Mouse (Mus musculus) layer of hippocampus, adult 8-10 months (tissue): Measurements from ENCODE around the gene Rxfp1. TPM values are rescaled to one million over a fixed set of nuclear protein-coding genes. Genes with fewer than 3 reads are reported as not detected.
"Not testable (repeated sequence)": the region's sequence is repeated elsewhere in the genome, so short reads cannot be mapped to it uniquely, and the experiment has no call there.

Experiments used
- DNase-seq, 2 experiments: peaks; one replicate each; pipeline ENCODE4 v3.0.0; 2022; ENCODE audit warnings: low spot score in 2 of 2
- total RNA-seq, 4 experiments: library from RNA; stranded (reverse); gene quantifications; 2 replicates each; pipeline ENCODE4 v1.2.4; 2022

The Rxfp1 gene
- total RNA-seq: 10 to 100 TPM; 12.9 to 18.6 (median 14.9) TPM

DNA sequence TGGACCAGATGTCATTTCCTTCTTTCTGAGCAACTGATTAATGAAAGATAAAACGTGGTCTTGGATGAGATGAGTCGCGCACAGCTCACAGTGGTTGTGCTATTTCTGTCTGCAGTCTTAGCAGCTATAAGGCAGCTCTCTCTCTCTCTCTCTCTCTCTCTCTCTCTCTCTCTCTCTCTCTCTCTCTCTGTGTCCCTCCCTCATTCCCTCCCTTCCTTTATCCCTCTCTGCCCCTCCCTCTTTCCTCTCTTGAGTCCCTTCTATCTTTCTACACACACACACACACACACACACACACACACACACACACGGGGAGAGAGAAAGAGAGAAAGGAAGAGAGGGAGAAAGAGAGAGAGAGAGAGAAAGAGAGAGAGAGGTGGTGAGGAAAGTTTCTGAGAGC lies at the start of gene Rxfp1:
TSS of gene Rxfp1 (minus strand) at position 101 of the 400 bp plus-strand sequence.
- no peak for DNase-seq

DNA sequence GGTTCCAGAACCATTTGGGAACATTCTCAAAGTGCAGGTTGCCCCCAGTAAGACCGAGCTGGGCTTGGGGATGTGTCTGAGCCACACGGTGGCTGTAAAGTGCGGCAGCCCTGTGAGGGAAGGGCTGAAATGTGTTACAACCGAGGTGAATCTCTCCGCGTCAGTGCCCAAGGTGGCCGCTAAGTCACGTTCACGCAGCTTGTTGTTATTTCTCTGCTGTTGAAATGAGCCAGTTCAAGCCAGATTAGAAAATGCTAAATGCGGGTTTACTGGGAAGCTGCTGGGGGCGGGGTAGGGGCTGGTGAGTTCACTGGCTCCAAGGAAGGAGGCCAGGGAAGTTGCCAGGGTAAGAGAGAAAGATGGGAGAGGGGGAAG lies 46.7 kb upstream of the Rxfp1 start:
- DNase-seq: no peak

DNA sequence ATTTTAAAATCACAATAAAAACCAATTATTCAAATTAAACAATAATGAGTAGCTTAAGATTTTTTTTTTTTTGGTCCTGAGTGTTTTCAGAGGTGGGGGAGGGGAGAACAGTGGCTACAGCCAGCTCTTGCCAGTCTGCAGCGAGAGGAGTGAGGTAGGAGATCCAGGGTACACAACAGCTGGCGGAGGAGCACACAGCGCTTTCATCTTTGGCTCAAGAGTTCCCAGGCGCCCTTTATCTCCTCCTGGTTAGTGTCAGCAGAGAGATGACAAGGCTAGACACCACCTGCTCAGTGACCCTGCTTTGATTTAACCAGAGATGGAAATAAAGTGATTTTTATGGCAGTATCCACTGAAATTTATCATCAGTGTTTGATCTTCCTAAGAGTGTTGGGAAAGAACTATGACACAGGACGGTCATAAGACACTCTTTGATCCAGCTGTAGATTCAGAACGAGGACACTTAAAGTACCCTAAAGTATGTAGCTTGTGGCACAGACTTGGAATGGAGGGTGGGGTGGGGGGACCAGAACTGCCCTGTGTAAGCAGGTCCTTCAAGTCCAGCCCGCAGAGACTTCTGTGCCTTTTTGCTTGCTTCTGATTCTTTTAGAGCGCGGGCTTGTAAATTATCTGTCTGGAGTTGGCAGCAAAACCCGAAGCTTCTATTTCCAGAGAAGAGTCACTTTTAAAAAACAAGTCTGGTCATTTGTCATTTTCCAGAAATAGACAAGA lies 46.1 kb upstream of the Rxfp1 start:
- no peak for DNase-seq

DNA sequence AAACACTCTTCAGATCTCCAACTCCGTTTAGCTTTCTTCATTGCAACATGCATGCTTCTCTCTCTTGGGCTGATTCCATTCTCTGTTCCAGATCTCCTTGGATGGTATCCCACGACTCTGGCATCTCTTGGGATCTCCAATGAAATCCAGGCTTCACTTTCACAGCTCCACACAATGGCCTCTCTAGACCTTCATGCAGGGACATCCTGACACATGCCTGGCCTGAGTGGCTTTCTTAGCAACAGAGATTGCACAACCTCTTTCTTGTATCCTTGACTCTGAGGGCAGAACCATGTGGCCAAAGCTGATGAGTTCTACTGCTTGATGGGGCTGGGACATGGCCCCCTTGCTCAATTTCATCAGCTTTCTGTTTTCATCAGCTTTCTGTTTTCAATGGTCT lies 35.0 kb upstream of the Rxfp1 start:
- no peak for DNase-seq

DNA sequence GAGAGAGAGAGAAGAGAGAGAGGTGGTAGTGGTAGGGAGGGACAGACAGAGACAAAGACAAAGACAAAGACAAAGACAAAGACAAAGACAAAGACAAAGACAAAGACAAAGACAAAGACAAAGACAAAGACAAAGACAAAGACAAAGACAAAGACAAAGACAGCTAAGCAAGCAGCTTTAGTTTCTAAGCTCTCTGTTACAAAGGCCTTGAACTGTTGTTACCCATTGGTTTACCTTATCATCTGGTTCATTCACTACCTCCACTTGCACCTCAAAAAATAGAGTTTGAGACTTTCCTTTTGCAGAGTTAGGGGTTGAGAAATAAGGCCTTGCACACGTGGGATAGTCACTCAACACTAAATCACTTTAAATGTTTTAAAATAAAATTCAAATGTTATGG lies 16.1 kb upstream of the Rxfp1 start:
- no peak for DNase-seq

DNA sequence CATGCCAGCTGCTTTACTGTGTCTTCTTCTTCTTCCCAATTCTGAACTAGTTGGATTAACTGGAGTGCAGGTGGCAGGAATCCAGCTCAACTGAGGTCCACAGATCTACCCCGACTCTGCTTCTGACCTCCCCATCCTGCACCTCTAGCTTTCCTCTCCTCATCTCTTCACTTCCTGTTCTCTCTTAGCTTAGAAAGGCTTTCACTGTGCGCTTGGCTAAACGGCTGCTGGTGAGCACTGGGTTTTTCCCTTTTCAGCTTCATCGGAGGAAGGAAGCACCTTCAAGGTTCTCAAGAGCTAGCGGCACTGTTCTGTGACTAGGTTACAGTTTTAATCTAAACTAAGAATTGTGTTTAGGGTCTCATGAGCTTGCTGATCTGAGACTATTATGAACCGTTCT lies 8.9 kb upstream of the Rxfp1 start:
- DNase-seq: no peak

DNA sequence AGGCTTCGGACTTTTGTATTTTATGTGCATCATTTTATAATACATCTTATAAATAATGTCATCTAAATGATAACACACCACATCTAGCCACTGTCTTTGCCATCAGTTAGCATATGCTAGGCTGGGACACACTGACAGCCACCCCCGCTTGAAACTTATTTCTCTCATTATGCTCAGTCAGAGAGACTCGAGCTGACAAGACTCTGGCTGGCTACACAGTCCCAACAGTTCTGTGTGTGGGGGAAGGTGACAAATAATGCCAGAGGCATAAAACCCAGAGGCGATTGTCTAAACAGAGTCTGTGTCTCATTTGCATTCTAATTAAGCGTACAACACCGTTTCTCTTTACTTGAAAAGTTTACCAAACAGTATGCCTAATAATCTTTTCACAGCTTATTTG lies 7.4 kb upstream of the Rxfp1 start:
- DNase-seq: peak; percentile 29 to 40

DNA sequence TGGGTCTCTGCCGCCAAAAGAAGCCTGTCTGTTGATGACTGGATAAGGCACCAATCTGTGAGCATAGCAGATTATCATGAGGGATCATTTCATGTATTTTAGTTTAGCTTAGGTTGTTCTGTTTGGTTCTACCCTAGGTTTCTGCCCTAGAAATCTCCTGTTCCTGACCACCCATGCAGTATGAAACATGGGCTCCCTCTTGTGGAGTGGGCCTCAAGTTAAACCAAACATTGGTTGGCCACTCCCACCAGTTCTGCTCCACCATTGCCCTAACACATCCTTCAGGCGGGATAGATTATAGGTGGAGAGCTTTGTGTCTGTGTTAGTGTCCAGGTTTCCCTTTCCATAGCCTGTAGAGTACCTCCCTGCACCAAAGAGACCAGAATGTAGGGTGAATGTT lies 6.7 kb upstream of the Rxfp1 start:
- peak in 1 of 2 experiments; percentile 14 for DNase-seq

DNA sequence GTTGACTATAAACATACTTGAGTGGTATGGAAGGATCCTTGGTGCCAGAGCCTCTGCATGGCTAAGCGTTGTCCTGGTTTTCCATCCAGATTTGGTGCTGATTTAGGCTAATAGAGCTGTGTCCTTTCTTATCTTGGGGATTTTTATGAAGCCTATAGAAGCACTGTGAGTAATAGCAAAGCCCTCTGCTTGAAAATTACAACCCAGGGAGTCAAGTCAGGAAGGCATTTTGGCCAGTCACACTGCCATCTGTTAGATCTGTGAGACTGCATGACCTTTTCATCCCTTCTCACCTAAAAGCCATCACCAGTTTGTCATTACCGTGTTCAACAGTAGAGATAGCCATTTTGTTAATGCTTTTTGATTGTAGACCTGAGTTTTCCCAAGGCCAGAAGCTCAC lies 2.7 kb upstream of the Rxfp1 start:
- no peak for DNase-seq

DNA sequence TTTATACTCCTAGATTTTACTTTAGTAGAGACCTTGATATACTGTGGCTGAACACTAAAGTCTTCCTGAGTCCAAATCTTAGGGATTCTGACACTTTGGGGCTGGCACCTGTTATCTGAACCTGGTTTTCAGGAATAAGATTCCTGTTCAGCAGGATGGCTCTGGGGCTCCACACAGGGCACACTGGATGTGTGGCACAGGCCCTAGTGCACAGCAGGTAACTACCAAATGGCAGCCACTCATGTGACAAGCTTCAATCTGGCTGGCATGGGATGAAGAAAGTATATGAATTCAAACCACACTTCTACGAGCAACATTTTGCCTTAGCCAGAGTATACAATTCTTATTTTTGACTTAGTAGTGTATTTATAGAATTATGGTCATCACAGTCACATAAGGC lies 771 bp upstream of the Rxfp1 start:
- DNase-seq: no peak

DNA sequence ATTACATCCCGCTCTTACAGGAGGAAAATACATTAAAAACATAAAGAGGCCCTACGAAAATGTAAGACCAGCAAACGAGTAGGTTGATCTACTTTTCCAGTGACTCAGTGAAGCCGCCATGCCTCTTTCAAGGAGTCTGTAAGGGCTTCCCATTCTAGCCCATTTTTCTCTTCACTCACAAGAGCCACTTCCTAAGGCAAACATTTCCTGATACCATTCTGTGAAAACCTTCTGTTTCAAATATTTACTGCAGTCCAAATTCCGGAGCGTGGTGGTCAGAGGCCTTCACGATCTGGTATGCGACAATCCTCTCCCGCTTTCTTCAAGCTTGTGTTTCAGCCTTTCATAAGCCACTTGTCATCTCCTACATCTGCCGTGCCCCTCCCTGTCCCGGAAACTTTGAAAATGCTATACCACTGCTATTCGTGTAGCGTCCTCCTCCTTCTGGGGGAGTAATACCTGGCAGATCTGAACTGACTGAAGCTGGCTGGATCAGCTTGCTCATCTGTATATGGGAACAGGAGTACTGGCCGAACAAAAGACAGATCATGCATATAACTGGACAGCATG lies 11.1 kb downstream of the Rxfp1 start:
- no peak for DNase-seq

DNA sequence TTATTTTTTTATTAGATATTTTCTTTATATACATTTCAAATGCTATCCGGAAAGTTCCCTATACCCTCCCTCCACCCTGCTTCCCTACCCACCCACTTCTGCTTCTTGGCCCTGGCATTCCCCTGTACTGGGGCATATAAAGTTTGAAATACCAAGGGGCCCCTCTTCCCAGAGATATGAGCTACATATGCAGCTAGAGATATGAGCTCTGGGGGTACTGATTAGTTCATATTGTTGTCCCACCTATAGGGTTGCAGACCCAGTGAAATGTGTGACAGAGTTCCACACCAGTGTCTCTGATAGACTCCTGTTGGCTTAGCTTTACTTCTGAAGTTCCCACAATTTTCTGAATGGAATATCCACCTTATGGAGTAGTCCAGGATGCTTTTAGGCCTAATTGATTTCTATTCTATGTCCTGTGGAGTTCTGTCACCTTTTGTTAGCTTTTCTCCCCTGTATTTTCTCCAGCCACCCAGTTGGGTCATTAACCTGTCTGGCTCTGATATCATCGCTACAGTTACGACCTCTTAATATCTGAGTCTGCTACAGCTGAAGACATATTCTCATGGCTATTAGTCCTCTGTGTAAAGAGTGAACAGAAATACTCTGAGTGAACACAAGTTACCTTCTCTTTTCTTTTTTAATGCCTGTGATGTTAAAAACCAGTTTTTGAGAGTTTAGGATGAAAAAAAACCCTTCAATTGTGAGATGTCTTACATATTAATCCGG lies 16.8 kb downstream of the Rxfp1 start:
- DNase-seq: no peak

DNA sequence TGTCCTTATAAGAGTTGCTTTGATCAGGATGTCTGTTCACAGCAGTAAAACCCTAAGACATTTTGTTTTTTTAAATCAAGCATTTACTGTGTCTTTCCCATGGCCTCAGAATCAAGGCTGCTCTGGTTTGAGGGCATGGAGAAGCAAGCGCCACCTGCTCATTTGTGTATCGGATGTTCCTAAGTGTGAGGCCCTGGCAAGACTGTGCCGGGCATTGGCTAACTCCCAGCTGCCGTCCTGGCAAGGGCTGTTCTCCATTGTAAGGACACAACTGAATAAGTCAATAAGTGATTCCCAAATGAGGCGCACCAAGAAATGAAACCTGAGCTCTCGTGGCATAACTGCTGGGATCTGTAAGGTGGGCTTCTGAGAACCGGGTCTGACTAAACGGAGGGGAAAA lies 31.2 kb downstream of the Rxfp1 start:
- no peak for DNase-seq

DNA sequence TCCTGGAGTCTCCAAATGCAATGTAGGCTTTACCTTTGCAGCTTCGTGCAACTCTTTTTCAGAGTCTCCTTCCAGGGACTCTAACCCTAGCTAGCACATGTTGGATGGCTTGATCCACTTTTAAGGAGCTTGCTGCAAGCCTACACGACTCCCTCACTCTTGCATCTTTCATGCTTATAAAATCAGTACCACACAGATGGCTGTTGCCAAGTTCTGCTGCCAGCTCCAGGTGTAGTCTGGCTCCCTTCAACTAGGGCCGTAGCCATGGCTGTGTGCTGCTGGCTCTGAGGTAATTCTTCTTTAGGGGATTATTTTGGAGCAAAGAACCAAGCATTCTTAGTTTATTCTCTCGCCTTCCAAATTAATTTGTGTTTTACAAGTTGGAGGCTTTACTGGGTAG lies 34.5 kb downstream of the Rxfp1 start:
- DNase-seq: peak; percentile 17 to 20

DNA sequence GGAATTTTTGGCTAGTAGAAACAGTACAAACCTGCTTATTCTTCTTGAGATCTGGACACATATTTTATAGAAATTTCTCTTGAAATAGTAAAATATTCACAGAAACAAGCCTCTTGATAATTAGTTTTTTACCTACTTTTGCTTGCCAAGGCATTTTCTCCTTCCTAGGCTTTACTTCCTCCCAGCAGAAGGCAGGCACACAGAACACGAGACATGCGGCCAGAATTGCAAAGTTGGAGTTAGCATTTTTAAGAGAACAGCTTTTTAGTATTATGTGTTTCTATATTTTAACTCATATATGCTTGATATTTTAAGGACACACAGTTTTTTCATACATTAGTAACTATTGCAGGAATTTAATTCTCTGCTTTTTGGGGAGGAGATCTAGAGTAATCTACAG lies 45.7 kb downstream of the Rxfp1 start:
- DNase-seq: no peak

DNA sequence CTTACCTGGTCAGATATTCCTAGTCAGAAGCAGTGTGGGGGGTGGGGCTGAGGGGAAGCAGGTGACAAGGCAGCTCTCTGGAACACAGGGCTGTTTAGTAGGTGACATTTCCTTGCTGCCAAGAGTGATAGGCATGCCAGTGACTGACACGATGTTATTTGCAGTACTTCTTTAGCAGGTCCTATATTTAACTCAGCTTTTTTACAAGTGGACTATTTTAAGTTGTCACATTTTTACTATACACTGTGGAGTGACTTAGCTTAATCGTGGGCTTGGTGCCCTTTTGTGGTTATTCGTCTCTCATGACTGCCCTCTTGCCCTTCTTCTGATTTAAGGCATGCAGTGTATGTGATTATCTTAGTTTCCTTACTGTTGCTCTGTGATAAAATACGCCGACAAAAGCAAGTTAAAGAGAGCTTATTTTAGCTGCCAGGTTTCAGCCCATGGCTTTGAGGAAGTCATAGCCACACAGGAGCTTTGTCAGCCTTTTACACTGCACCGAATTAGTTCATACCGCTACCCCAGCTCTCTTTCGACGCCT lies 47.5 kb downstream of the Rxfp1 start:
- no peak for DNase-seq

DNA sequence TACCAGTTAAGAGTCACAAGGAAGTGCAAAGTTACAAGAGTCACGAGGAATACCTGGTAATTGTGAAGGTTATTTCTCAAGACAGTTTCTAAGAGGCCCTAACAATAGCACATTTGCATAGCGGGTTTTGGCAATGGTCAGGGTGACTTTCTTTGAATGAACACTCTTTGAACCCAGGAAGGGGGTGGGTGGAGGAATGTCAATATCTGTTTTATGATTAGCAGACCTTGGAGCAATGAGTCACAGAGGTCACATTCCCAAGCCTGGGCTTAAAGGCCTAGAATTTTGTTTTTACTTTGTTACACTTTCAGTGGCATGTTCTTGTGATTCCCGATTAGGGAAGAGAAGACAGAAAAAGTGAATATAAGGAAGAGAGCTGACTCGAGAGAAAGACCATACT lies 49.6 kb downstream of the Rxfp1 start:
- not testable (repeated sequence) for DNase-seq

DNA sequence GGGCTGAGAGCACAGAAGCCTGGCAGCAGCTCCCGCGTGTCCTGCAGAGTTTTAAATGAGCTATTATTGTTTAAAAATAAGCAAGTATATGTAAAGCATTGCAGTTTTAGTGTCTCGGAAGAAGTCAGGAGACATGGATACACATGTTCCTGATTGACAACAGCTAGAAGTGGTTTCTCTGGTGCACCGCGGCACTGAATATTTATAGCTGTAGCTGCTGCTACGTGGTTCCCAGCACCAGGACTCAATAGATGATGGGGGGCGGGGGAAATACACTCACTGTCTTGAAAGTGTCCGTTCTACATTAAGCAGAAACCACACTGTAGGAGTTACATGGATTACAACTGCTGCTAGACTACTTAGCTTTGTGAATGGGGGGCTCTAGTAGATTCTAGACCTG lies 54.2 kb downstream of the Rxfp1 start:
- no peak for DNase-seq

DNA sequence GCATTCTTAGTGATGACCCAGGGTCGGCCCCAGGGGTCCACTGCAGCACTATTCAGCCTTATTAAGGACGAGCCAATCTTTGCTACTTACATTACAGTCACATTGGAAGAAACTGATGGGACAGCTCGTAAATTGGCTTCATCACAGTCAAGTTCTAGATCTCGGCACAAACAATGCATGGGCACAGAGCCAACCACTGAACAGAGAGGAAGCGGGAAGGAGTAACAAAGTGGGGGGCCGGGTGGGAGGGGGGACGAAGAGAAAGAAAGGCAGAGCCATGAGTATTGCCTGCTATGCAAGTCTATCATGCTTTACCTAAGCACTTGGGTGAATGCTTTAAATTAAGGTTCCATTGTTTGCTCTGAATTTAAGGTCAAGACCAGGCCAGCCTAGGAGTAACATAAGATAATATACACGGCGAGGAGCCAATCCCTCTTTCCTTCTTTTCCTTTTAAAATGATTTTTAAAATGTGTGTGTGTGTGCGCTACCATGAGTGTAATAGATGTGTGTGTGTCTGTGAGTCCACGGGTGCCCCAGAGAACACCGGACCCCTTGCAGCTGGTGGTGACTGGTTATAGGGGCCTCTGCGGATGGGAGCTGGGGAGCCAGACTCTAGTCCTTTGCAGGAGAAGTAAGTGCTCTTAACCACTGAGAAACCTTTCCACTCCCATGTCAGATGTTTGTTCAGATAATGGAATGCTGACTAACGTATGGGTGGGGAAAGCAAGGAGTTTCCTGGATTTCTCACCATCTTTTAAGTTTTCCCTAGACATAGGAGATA lies 55.1 kb downstream of the Rxfp1 start:
- DNase-seq: no peak

DNA sequence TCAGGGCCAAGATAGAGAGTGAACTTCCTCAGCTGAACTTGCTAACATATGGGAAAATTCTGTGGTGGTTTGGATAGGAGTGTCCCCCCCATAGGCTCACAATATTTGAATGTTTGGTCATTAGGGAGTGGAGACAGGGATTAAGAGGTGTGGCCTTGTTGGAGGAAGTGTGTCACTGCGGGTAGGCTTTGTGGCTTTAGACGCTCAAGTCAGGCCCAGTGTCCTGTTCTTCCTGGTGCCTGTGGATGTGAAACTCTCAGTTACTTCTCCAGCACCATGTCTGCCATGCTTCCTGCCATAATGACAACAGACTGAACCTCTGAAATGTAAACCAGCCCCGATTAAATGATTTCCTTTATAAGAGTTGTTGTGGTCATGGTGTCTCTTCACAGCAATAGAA lies 61.3 kb downstream of the Rxfp1 start:
- no peak for DNase-seq

DNA sequence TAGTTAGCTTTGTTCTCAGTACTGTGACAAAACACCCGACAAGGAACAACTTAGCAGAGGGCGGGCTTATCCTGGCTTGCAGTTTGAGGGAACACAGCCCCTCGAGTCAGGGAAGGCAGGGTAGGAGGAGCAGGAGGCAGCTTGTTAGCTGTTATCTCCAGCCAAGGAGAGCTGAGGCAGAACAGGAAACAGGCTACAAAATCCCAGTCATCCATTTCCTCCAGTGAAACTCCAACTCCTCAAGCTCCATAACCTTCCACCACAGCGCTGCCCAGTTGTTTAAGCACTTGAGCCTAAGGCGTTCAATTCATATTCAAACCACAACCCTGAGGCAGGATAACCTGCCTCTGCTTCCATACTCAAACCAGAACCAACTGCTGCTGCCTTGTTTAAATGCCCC lies 63.0 kb downstream of the Rxfp1 start:
- no peak for DNase-seq

DNA sequence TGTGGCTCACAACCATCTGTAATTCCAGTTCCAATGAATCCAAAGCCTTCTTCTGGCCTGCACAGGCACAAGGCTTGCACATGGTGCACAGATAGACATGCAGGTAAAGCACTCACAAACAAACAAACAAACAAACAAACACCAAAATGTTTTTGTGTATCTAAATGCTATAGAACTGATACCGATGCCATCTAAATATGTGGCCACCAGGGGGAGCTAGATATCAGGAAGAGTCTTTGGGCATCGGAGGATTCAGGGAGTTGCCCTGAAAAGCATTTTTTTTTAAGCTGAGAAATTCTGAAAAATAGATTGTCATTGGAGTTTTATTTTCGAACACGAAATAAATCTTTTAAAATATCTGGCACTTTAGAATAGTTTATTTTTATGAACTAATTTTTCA lies 64.6 kb downstream of the Rxfp1 start:
- peak; percentile 30 to 68 for DNase-seq
